Mouse (Mus musculus) brain, embryonic 14.5 days (tissue): ENCODE measurements around the gene 3110040M04Rik. TPM values are rescaled to one million over a fixed set of nuclear protein-coding genes. Genes with fewer than 3 reads are reported as not detected.

Experiments
- DNase-seq: peaks from one replicate; pipeline ENCODE4 v3.0.0-alpha.2; 2011; ENCODE audit warnings: low read depth
- CTCF ChIP-seq: fragments of 200-500 bp; IDR thresholded peaks from 2 replicates; pipeline ENCODE4 v1.5.1; 2012; ENCODE audit warnings: inconsistent platforms, mild to moderate bottlenecking, moderate library complexity, borderline replicate concordance; ENCODE audit not compliant: insufficient read depth, insufficient read length; ENCODE audit errors: extremely low read depth
- POLR2A ChIP-seq: fragments of 200-500 bp; IDR thresholded peaks from 2 replicates; pipeline ENCODE4 v1.6.1; 2012; ENCODE audit warnings: mild to moderate bottlenecking, inconsistent platforms, borderline replicate concordance; ENCODE audit not compliant: poor library complexity, insufficient read depth, insufficient read length, severe bottlenecking; ENCODE audit errors: extremely low read depth
- polyA plus RNA-seq: library from polyadenylated mRNA; depleted of rRNA; stranded (reverse); fragments of >200 nt; gene quantifications from 2 replicates; pipeline ENCODE4 v1.2.3, GENCODE M21; 2012; rRNA removed

The 3110040M04Rik gene
- polyA plus RNA-seq, 1 experiment: not detected

DNA sequence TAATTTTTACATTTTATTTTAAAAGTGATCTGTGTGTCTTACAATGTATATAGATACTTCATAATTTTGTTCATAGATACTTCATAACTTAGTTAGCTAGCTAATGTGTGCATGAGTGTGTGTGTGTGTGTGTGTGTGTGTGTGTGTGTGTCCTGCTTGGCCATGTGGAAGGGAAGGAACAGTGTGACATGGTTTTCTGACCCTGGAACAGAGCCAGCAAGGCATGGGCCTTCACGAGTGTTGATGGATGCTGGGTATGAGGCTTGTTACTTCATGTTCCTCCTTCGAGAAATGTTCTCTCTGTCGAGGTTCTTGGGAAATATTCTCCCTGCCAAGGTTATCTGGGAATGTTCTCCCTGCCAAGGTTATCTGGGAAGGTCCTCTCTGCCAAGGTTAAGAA is 29.8 kb downstream of the 3110040M04Rik start:
- no peak for DNase-seq
- no peak for TF ChIP-seq POLR2A
- no peak for TF ChIP-seq CTCF

DNA sequence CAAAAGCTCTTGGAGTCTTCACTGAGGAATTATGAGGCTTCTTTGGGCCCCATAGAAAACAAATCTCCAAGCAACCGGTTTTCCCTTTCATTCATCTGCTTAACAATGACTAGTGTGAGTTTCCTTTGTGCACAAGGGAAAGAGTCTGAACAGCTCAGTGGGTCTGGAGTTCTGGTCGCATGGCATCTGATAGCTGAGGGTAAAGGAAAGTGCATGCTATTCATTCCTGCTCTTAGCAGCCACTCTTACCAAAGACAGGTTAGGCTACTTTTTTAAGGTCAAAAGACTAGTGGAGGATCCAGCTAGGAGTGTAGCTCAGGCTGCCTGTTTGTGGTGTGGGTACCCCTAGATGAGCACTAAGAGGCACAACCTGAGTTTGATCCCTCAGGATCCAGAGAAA is 31.7 kb downstream of the 3110040M04Rik start:
- TF ChIP-seq CTCF (no peak), POLR2A (no peak)
- DNase-seq: peak; percentile 37

DNA sequence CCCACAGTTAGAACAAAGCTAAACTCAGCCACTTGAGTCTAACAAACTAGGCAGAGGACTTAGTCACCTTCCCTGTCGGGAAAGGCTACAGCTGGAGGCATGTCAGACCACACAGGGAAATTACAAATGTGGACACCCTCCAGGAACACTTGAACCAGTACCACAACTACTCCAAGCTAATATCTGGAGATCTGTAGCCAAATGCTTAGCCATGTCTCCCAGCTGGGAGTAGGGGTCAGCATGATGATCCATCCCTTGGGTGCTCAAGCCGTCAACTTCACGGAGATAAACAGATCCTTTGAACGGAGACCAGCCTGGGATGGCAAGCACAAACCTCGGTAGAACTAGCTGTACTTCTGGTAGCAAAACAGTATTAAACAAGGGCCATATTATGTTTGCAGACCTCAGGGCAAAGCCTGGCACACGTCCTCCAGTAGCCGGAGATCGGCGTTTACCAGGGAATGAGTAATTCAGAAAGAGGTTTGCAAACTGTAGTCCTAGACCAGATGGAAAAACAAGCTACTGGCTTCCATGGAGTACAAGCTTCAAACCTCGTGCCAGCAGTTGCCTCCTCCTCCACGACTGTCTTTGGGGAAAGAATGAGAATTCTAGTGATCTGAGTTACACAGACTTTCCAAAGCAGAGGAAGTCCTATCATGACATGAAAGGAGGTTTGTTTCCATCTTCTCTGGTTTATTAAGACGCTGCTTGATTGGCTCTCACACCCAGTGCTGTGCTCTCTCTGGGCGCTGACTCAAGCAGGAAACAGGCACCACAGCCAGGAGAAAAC is 32.4 kb downstream of the 3110040M04Rik start:
- DNase-seq: peak; percentile 9
- TF ChIP-seq CTCF: no peak
- no peak for TF ChIP-seq POLR2A

DNA sequence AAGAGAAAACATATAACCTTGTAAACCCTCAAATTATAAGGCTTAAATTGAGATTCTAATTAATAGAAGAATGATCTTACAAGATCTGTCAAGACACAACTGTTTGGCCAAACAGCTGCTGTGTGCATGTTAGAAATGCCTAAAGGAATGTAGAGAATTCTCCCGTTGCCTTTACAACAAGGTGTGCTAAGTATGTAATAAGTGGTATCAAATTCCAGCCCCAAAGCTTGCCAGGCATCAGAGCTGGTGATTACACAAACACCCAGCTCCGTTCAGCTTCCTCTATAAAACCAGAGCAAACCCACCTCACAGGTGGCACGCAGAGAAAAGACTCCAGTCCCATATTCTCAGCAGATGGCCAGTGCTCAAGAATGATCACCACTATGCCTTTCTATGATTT is 33.9 kb downstream of the 3110040M04Rik start:
- no peak for DNase-seq
- TF ChIP-seq CTCF (no peak), POLR2A (no peak)

DNA sequence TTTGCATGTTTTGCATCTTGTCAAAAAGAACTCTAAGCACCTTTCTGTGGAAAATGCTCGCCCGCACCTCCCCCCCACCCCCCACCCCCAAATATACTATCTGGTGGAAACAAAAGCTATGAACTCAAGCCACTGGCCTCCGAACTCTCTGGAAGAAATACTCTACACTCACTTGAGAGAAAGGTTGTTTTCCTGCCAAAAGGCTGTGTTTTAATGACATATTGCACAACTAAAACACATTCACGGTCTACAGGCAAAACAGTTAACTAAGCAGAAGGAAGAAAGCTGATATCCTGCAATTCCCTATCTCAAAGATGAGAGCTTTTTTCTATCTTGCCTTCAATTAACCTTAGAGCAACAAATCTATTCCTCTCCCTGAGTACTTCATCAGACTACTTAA is 39.4 kb downstream of the 3110040M04Rik start:
- no peak for TF ChIP-seq CTCF
- TF ChIP-seq POLR2A: no peak
- DNase-seq: no peak

DNA sequence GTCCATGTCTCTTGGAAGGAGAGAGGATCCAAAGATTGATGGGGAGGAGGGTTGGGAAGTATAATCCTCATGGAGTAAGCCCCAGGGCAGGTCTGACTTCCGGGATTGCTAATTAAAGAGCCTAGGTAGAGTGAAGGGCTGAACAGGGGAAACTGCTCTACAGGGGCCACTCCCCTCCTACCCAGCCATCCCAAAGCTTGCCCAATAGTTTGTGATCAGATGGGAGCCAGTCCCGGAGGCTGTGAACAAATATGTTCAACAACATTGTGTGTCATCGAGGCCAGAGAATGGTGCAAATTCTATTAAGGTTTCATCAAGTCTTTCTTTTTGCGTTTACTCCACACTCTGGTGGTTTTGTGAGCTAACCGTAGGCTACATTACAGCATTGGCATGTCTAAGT is 40.1 kb downstream of the 3110040M04Rik start:
- TF ChIP-seq POLR2A (no peak), CTCF (no peak)
- no peak for DNase-seq

DNA sequence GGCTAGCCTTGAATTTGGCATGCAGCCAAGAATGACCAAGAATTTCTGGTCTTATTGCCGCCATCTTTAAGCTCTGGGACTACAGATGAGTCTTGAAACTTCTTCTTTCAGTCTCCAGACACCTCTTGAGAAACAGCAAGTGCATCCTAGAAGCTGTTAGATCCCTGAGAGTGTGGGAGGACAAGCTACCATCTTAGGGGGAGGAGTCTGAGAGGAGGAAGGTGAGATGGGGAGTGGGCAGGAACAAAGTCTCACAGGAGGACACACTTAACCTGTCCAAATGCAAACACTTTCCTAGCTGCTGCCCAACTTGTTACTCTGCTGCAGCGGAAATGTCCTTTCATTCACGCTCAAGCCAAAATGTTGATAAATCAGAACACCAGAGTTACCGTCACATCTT is 40.8 kb downstream of the 3110040M04Rik start:
- DNase-seq: no peak
- TF ChIP-seq POLR2A: no peak

DNA sequence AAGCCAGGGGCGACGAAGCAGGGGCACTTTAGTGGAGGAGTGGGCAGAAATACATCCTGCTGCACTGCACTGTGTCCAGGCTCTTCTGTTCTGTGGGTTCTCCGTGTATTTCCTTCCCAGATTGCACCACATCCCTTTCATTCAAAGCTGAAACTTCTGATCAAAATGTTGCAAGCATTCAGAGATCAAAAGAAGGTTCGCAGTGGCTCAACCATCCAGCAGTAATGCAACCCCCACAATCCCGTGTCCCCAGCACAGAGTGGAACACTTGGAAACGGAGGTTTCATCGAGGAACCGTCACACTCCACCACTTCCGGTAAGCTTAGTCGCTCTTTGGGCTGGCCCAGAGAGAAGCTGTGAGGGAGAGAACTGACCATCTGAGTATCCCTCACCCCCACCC is 41.2 kb downstream of the 3110040M04Rik start:
- TF ChIP-seq POLR2A (no peak), CTCF (no peak)
- no peak for DNase-seq

DNA sequence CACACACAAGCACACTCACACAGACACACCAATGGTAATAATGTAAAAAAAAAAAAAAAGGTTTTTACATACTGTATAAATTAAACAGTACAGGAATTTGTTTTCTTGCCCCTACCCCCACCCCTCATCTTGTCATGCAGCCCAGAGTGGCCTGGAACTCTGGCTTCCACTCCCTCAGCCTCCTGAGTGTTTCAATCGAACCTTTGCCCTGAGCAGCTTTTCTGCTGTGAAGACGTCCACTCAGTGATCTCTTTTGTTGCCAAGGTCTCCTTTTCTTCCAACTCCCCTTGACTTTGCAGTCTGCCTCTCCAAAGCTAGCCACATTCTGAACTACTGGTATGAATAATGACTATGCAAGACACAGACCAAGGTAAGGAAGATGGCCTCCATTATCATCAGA is 41.9 kb downstream of the 3110040M04Rik start:
- no peak for DNase-seq
- TF ChIP-seq CTCF (no peak), POLR2A (no peak)

DNA sequence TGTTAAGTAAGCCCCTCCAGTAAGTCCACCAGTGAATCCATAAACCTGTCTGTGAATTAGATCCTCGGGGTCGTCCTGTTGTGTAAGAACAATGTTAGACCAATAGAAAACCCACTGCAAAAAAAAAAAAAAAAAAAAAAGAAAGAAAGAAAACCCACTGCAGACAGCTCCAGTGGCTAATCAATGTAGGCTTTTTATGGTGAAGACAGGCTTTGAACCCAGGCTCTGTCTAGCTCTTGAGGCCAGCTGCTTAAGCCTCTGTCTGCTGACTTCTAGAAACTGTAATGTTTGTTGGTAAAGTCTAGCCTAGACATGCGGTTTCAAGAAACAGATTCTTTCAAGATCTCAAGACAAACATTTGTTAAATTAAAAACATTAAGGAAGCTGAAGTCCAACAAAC is 46.2 kb downstream of the 3110040M04Rik start:
- DNase-seq: no peak
- TF ChIP-seq CTCF (no peak), POLR2A (no peak)

DNA sequence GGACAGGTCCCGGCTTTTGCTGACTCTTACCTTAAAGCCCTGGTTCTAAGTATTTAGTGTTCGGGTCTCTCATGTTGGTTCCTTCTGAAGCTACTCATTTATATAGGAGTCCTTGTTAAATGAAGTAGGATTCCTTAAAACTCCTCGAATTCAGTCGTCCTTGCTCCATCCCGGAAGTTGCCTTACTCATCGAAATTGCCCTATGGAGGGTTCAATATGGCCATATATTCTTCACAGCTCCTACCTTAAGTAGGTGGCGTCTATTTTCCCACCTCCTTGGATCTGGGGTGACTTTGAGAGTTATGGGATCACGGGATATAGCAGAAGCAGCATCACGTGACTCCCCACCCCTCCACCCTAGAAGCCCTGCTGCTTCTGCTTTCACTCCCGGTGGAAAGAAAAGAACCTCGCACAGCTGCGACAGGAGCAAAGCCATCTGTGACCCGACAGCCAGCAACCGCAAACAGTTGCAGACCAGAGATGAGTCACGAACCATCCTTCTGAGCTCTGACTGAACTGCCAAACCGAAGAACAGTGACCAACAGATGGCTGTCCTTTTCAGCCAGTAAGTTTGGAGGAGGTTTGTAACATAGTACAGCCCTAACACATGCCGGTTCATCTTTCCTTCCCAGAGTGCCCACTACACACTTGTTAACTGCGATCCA is 46.7 kb downstream of the 3110040M04Rik start:
- no peak for TF ChIP-seq POLR2A
- peak; percentile 45 for DNase-seq

DNA sequence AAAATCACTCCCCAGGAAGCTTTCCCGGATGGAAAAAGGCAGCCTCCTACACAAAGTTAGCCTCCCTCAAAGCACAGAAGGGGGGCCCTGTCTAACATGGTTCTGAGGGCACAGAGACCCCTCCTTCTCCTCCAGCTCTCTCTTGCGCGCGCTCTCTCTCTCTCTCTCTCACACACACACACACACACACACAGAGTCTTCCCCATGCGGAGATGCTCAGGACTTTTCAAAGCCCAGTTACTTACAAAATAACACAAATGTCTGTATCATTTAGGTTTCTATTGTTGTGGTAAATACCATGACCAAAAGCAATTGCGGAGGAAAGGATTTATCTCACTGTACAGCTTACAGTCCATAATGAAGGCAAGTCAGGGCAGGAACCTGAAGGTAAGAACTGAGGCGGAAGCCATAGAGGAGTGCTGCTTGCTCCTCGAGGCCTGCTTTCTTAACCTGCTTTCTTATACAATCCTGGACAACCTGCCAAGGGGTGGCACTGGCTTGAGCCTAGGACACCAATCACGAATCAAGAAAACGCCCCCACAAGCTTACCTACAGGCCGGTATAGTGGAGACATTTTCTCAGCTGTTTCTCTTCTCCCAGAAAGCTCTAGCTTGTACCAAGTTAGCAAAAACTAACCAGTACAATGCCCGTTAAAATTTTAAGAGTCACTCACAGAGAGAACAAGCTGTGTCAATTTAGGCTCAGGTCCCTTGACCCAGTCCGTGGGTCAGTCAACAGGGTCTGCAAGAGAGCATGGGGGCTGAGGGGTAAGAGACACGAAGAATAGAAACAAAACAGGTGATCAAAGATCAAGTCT is 47.5 kb downstream of the 3110040M04Rik start:
- DNase-seq: peak; percentile 6
- TF ChIP-seq CTCF: no peak
- no peak for TF ChIP-seq POLR2A

Other genes with a start within 250 kb of the 3110040M04Rik start
- 5.8 and 7.2 TPM in 2 replicates for gene Hmcn1, start 210.7 kb upstream of the 3110040M04Rik start, polyA plus RNA-seq
- gene Gm47985, start 21.6 kb upstream of the 3110040M04Rik start, polyA plus RNA-seq: 0.05 TPM in 1 of 2 replicates, not detected in the other
- not detected in 2 replicates for gene Gm8947, start 11.7 kb upstream of the 3110040M04Rik start, polyA plus RNA-seq
- not detected in 2 replicates for gene Gm47995, start 5.7 kb upstream of the 3110040M04Rik start, polyA plus RNA-seq
- 0.08 TPM in 1 of 2 replicates, not detected in the other for gene Gm47996, start 6.0 kb downstream of the 3110040M04Rik start, polyA plus RNA-seq
- 203 and 240 TPM in 2 replicates for gene Ivns1abp, start 140.4 kb downstream of the 3110040M04Rik start, polyA plus RNA-seq
- 12.0 and 15.0 TPM in 2 replicates for gene Swt1, start 224.3 kb downstream of the 3110040M04Rik start, polyA plus RNA-seq
- 33.2 and 33.6 TPM in 2 replicates for gene Trmt1l, start 224.4 kb downstream of the 3110040M04Rik start, polyA plus RNA-seq